Mouse (Mus musculus) limb, embryonic 14.5 days (tissue): ENCODE results near the gene Trp53i13. TPM values are rescaled to one million over a fixed set of nuclear protein-coding genes. Genes with fewer than 3 reads are reported as not detected.

Experiments
- ATAC-seq: fragments of 200-750 bp; cut with Nextera tagmentation; 2 replicates; pipeline ENCODE4 v1.8.0; 2017; ENCODE audit warnings: low read depth, moderate number of reproducible peaks, moderate TSS enrichment; ENCODE audit not compliant: low FRiP score
- DNase-seq: peaks from one replicate; pipeline ENCODE4 v3.0.0-alpha.2; 2015; ENCODE audit warnings: low spot score
- H3K27ac ChIP-seq: fragments of 300-500 bp; sonication (generic); replicated peaks from 2 replicates; pipeline ENCODE4 v1.5.1; 2014; ENCODE audit warnings: low read depth, mild to moderate bottlenecking, low read length, moderate library complexity, mixed read lengths
- H3K27me3 ChIP-seq: fragments of 300-500 bp; sonication (generic); 2 replicates; pipeline ENCODE4 v1.6.1; 2014; ENCODE audit warnings: low read length, mixed read lengths; ENCODE audit not compliant: control insufficient read depth, insufficient read depth
- H3K36me3 ChIP-seq: fragments of 300-500 bp; sonication (generic); 2 replicates; pipeline ENCODE4 v1.6.1; 2014; ENCODE audit warnings: mild to moderate bottlenecking, low read length, moderate library complexity, mixed read lengths; ENCODE audit not compliant: control insufficient read depth, insufficient read depth
- H3K4me1 ChIP-seq: fragments of 300-500 bp; sonication (generic); 2 replicates; pipeline ENCODE4 v1.6.1; 2014; ENCODE audit warnings: antibody characterized with exemption, low read length, mixed read lengths; ENCODE audit not compliant: control insufficient read depth, insufficient read depth
- H3K4me2 ChIP-seq: fragments of 300-500 bp; sonication (generic); replicated peaks from 2 replicates; pipeline ENCODE4 v1.6.1; 2014; ENCODE audit warnings: low read depth, mild to moderate bottlenecking, low read length, moderate library complexity; ENCODE audit not compliant: severe bottlenecking
- H3K4me3 ChIP-seq: fragments of 300-500 bp; sonication (generic); replicated peaks from 2 replicates; pipeline ENCODE4 v1.5.1; 2014; ENCODE audit warnings: low read length
- H3K9ac ChIP-seq: fragments of 300-500 bp; sonication (generic); 2 replicates; pipeline ENCODE4 v1.6.1; 2014; ENCODE audit warnings: mild to moderate bottlenecking, low read depth, low read length, moderate library complexity; ENCODE audit not compliant: severe bottlenecking
- H3K9me3 ChIP-seq: fragments of 300-500 bp; sonication (generic); 2 replicates; pipeline ENCODE4 v1.6.1; 2016; ENCODE audit warnings: low read length; ENCODE audit not compliant: control insufficient read depth
- POLR2A ChIP-seq: fragments of 200-500 bp; IDR thresholded peaks from 2 replicates; pipeline ENCODE4 v1.8.0; 2012; ENCODE audit warnings: inconsistent platforms, mild to moderate bottlenecking, moderate library complexity, borderline replicate concordance; ENCODE audit not compliant: insufficient read depth, insufficient read length; ENCODE audit errors: extremely low read depth
- WGBS: fragments of 180-500 bp; shearing (Covaris S2); extraction: QIAGEN DNeasy Blood & Tissue Kit; methylation state at CpG from one replicate; pipeline ENCODE4 v1.1.7; 2014; 5-methylcytosine and 5-hydroxymethylcytosine counted together
- polyA plus RNA-seq, 2 experiments: library from polyadenylated mRNA; depleted of rRNA in 1 of 2; stranded (reverse) in 1 of 2; unstranded in 1 of 2; fragments of >200 nt; fragmentation: Nextera tagmentation in 1 of 2; extraction: Ambion mirVana in 1 of 2; gene quantifications; 2 replicates each; pipeline versions ENCODE4 v1.2.1 to v1.2.3; 2012 to 2014

Gene Trp53i13
- polyA plus RNA-seq, 2 experiments, result 51.1 to 67.3 TPM

DNA sequence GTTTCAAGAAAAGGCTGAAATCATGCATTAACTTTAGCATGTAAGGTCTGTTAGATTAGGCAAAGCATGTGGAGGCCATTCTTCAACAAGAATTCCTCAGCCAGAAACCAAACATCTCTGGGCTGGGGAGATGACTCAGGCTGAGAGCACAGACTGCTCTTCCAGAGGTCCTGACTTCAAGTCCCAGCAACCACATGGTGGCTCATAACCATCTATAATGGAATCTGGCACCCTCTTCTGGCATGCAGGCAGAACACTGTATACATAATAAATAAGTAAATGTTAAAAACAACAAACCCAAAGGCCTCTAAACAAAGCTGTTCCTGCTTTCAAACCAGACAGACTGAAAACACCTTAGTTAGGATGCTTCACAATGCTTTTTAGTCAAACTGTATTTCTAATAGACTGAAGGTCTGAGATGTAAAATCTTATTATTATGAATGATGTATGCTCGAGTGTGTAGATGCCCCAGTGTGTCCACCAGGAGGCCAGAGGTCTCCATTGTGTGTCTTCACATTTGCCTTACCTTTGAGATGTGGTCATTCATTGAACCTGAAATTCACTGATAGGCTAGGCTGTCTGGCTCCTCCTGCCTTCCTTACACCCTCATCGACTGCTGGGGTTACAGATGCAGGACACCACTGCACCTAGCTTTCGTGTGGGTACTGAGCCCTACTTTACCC, 10.2 kb upstream of the Trp53i13 start:
- no peak for TF ChIP-seq POLR2A
- WGBS, result 80% methylated on average over 3 of the region's 3 CpGs

DNA sequence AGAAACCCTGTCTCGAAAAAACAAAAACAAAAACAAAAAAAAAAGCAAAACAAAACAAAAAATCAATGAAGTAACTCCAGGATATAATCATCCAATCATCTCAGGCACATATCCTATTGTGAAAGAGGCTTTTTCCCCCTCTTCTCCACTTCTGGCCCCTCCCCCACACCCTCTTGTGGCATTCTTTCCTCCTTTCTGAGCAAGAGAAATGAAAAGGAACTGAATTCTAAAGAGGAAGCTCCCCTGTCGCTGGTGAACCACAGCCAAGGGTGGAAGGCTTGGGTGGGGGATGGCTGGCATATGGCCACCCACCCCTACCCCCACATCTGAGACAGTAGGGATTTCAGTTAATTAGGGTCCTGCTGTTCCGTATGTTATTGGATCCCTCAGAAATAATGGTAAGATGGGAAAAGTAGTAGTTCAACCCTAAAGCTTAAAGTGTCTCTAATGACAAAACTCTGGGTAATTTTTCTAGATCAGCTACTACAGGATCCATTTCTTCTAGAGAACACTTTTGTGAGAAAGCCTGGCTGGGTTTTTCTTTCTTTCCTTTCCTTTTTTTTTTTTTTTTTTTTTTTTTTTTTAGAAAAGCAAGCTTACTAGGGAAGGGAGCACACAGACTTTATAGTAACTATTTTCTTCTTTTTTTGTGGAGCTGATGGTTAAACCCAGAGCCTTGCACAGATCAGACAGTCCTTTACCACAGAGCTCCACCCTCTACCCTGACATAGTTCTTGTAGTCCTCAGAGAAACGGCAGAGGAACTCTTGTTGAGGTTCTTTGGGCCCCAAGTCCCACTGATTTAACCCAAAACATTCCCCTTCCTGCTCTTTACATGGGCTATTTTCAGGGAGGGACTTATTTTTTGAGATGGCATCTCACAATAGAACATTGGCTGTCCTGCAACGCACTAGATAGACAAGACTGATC, 5.1 kb upstream of the Trp53i13 start:
- Histone ChIP-seq H3K4me1 (peaks cover 2% of the 10 kb centered on the region; the same call in 1 of the 2 replicates), H3K4me3 (no peak overlapping the region), H3K9me3 (no peaks in the 10 kb centered on the region), H3K9ac (no peak overlapping the region), H3K4me2 (no peak overlapping the region), H3K27me3 (peaks cover 8% of the 10 kb centered on the region), H3K27ac (no peak overlapping the region), H3K36me3 (no peaks in the 10 kb centered on the region)
- no peak for ATAC-seq
- no peak for DNase-seq
- TF ChIP-seq POLR2A, result no peak
- WGBS, result 49% methylated on average over 5 of the region's 5 CpGs

More for the DNA sequence above, 10.2 kb upstream of the Trp53i13 start:
- Histone ChIP-seq H3K27ac (no peak overlapping the region), H3K4me2 (no peak overlapping the region), H3K4me3 (no peak overlapping the region), H3K4me1 (no peaks in the 10 kb centered on the region), H3K36me3 (no peaks in the 10 kb centered on the region; the same call in 1 of the 2 replicates), H3K9ac (no peak overlapping the region), H3K27me3 (no peaks in the 10 kb centered on the region), H3K9me3 (no peaks in the 10 kb centered on the region)
- ATAC-seq (no peak), DNase-seq (no peak)

GRCm38 (mm10) chr11:77519043-77519442, 3.3 kb upstream of the Trp53i13 start, which contains the start of gene Gm10392:
Gene Gm10392, minus strand, starts transcription at chr11:77519198.
- no peak within 1 kb of the TSS for H3K9ac ChIP-seq
- peaks cover 19% of the 10 kb centered on the region for H3K4me1 ChIP-seq
- TF ChIP-seq POLR2A, result no peak
- H3K27me3 ChIP-seq, result peaks cover 27% of the 10 kb centered on the region
- DNase-seq, result no peak
- H3K27ac ChIP-seq, result no peak within 1 kb of the TSS
- ATAC-seq, result no peak
- no peak within 1 kb of the TSS for H3K4me2 ChIP-seq
- H3K4me3 ChIP-seq, result no peak within 1 kb of the TSS
- no peaks in the 10 kb centered on the region for H3K36me3 ChIP-seq
- WGBS, result 71% methylated on average over 5 of the region's 5 CpGs
- no peaks in the 10 kb centered on the region for H3K9me3 ChIP-seq

- DNase-seq (no peak), ATAC-seq (no peak)
- WGBS, result 78% methylated on average over 27 of the region's 27 CpGs
- H3K4me1 ChIP-seq, result peaks cover 22% of the 10 kb centered on the region
- H3K4me2 ChIP-seq, result no peak overlapping the region
- no peak overlapping the region for H3K9ac ChIP-seq
- TF ChIP-seq POLR2A, result no peak
- H3K27ac ChIP-seq, result no peak overlapping the region
- H3K4me3 ChIP-seq, result no peak overlapping the region
- peaks cover 27% of the 10 kb centered on the region for H3K27me3 ChIP-seq
- no peaks in the 10 kb centered on the region for H3K9me3 ChIP-seq
- H3K36me3 ChIP-seq, result no peaks in the 10 kb centered on the region
These were observed 2.4 kb upstream of the Trp53i13 start for GRCm38 (mm10) chr11:77518051-77518798.
